Mouse (Mus musculus): Measurements from ENCODE around the gene Cep170.

The Cep170 gene

GRCm38 (mm10) chr1:176755586-176755985 is 58.3 kb downstream of the Cep170 start:
- in situ Hi-C loops (cut with MboI, MseI), result no loop called here

DNA sequence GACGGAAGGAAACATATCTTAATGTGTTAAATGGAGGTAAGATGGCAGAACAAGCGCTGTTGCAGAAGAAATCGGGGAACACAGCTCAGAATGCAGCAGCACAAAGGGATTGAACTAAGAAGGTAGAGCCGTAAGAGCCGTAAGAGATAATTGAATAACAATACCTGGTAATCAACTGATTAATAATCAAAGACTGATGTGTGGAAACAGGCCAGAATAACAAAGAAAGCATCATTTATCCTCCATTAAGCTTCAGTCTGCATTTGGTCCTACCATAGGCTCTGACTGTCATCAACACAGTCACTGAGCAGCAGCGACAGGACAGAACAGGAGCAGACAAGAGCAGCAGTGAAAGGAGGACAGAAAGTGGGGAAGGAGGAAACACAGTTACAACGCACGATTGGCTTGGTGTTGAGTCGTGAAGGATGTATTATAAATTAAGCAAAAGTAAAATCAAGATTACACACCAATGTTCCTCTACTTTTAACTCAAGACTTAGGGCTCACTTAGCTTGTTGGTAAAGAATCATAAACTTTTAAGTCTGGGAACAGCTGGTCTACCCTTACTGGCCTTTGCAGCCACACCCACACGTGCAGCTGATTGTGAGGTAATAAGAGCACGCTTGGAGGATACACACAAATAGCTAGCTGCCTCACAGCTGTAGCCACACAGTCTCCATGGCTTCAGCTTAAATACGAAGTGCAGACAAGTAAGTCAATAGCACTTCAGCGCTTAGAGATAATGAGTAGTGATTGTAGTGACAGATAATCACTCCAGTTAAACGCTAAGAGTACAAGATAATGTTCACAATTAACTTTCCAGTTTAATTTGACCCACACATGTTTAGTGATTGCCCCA is 59.8 kb downstream of the Cep170 start:
- in situ Hi-C loops (cut with MboI, MseI), result no loop called here

GRCm38 (mm10) chr1:176749708-176750107 is 64.2 kb downstream of the Cep170 start:
- in situ Hi-C loops (cut with MboI, MseI), result loop anchor here (25.0 kb wide), 1 partner anchor 438 kb away; no protein-coding TSS in a partner anchor

GRCm38 (mm10) chr1:176732834-176733233 is 81.0 kb downstream of the Cep170 start:
- in situ Hi-C loops (cut with MboI, MseI), result loop anchor here (25.0 kb wide), 1 partner anchor 454 kb away; no protein-coding TSS in a partner anchor

- in situ Hi-C loops (cut with MboI, MseI), result loop anchor here (25.0 kb wide), 1 partner anchor 457 kb away; no protein-coding TSS in a partner anchor
Measured at GRCm38 (mm10) chr1:176730528-176730927, 83.3 kb downstream of the Cep170 start.

GRCm38 (mm10) chr1:176727372-176727771 is 86.5 kb downstream of the Cep170 start:
- in situ Hi-C loops (cut with MboI, MseI), result loop anchor here (25.0 kb wide), 1 partner anchor 460 kb away; no protein-coding TSS in a partner anchor

DNA sequence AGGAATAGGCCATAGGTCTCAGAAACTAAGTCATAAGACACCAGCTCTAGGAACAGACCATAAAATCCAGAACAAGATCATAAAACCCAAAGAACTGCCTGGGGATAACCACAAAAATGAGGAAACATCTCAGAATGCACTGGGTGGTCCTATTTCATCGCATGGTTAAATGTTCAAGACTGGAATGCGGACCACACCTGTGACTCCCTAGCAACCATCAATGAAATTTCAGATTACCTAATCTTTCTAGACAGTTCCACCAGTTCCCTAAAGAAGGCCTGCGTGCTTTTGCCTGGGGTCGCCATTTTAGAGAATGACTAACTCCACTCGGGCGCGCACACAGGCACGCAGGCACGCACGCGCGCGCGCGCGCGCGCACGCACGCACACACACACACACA is 89.1 kb downstream of the Cep170 start:
- in situ Hi-C loops (cut with MboI, MseI), result loop anchor here (25.0 kb wide), 1 partner anchor 463 kb away; no protein-coding TSS in a partner anchor

GRCm38 (mm10) chr1:176723858-176724713 is 89.8 kb downstream of the Cep170 start:
- in situ Hi-C loops (cut with MboI, MseI), result no loop called here

DNA sequence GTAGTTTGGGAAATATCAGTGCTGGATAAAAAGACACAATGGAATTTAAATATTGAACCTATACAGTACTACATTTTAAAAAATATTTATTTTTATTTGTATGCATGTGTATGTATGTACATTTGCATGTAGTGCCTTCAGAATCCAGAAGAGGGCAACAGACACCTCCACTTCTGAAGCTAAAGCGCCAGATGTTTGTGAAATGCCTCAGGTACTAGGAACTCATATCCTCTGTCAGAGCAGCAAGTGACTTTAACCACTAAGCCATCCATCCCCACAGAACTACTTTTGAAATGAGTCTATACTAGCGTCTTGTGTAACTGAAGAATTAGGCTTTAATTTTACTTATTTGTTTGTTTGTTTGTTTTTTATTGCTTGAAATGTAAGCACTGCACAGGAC is 101.4 kb downstream of the Cep170 start:
- in situ Hi-C loops (cut with MboI, MseI), result no loop called here

- in situ Hi-C loops (cut with MboI, MseI), result no loop called here
Measured at GRCm38 (mm10) chr1:176700226-176700625, 113.6 kb downstream of the Cep170 start.

DNA sequence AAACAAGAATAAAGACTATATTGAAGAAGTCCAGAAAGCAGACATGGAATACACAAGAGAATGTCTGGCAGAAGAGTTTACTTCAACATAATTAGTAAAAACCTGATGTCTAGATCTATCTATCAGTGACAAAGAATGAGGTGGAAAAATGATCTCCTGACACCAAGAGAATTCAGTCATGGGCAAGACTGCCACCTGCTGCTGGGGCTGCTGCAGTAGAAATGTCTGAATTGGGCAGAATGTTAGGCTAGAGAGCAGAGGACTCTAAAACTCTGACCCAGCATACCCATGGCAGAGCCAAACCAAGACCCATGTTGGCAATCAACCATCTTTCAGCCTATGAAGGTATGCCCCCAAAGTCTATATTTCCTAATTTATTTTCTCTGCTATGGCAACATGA is 114.1 kb downstream of the Cep170 start:
- in situ Hi-C loops (cut with MboI, MseI), result no loop called here

DNA sequence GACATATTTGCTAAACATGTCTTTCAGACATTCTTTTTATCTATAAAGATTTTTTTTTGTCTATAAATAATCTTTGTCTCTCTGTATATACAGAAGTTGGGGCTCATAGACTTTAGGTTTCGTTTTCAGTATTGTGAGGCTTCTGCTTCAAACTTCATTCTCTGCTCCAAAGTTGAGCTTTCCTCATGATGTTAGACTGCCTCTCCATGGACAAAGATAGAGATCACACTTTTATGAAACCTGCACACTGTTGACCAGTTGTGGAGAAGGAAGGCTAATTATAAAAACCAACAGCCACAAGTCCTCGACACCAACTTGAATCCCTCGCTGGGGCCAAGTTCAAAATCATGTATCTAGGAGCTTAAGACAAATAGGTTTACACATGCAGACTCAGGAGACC is 115.2 kb downstream of the Cep170 start:
- in situ Hi-C loops (cut with MboI, MseI), result no loop called here

DNA sequence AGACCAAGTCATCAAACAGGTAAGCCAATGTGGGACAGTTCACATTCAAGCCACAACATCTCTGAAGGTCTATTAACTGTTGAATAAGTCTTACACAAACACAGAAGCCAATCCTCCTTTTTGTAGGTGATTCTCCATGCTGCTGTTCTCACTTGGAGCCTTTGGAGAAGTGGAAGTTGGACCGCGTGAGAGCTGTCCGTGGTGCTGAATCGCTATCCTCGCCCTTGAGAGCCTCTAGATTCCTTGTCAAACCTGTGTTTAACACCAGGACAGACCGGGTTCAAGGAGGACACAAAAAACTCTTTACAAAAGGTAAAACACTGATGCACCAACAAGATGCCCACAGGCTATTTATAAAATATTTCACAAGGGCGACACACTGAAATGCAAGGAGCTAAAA is 116.8 kb downstream of the Cep170 start:
- in situ Hi-C loops (cut with MboI, MseI), result no loop called here

DNA sequence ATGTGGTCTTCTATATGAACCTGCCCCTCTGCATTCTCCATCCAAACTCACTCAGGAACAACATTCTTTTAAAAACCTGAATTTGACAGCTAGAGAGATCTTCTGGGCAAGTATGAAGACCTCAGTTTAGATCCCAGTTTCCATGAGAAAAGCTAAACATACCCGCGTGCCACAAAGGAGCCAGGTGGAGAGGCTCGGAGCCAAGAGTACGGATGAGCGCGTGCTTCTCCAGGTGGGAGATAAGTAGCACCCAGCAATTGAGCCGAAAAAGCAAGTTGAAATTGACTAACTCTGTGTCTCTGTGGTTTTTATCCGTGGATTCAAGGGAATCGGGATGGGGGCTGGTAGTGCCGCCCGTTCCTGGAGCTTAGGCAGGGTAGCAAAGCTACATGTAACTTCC is 122.8 kb downstream of the Cep170 start:
- in situ Hi-C loops (cut with MboI, MseI), result no loop called here

GRCm38 (mm10) chr1:176688251-176688880 is 125.5 kb downstream of the Cep170 start:
- in situ Hi-C loops (cut with MboI, MseI), result no loop called here

Measured in regulatory T cell (primary cell).